Mouse (Mus musculus) cortical plate, adult 2 months (tissue): ENCODE measurements at regions not wholly inside any gene's neighbourhood (a gene's known extent, or its start where the extent isn't known, plus 50 kb on each side); places are given as distances from the start of the nearest gene placed in this dataset.
A peak's percentile ranks its signal among the peaks of the same experiment; 100 is the strongest.

Experiments used
- CTCF ChIP-seq: fragments of 200-500 bp; IDR thresholded peaks from 2 replicates; pipeline ENCODE4 v1.5.1; 2011; ENCODE audit warnings: mild to moderate bottlenecking, control low read depth, low read length; ENCODE audit not compliant: insufficient read depth; ENCODE audit errors: extremely low read depth
- POLR2A ChIP-seq: fragments of 200-500 bp; IDR thresholded peaks from 2 replicates; pipeline ENCODE4 v1.6.1; 2011; ENCODE audit warnings: mild to moderate bottlenecking, low read length, control low read depth; ENCODE audit not compliant: insufficient read depth; ENCODE audit errors: extremely low read depth

GRCm38 (mm10) chr8:40187584-40187934 lies 487.3 kb upstream of the Adam24 start:
- TF ChIP-seq POLR2A: no peak
- TF ChIP-seq CTCF: peak; percentile 84
